Mouse (Mus musculus): ENCODE measurements at regions not wholly inside any gene's neighbourhood (a gene's known extent, or its start where the extent isn't known, plus 50 kb on each side); places are given as distances from the start of the nearest gene placed in this dataset.
A peak's percentile ranks its signal among the peaks of the same experiment; 100 is the strongest.
"Not testable (repeated sequence)": the region's sequence is repeated elsewhere in the genome, so short reads cannot be mapped to it uniquely, and the experiment has no call there.

DNA sequence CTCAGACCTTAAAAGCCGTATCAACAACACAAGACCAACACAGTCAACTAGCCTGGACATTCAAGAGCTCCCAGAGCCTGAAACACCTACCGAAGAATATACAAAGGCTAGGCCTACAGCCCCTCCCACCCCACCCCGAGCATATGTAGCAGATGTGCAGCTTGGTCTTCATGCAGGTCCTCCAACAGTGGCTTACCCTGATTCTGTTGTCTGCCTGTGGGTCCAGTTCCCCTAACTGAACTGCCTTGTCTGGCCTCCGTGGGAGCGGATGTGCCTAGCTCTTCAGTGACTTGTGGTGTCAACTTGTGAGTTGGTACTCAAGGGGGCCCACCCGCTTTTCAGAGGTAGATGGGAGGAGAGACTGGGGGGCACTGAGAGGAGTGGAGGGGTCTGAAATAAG lies 398.6 kb downstream of the Arl4a start:
- no peak for ATAC-seq (replicated peaks; ENCODE audit: poor library complexity, severe bottlenecking)

DNA sequence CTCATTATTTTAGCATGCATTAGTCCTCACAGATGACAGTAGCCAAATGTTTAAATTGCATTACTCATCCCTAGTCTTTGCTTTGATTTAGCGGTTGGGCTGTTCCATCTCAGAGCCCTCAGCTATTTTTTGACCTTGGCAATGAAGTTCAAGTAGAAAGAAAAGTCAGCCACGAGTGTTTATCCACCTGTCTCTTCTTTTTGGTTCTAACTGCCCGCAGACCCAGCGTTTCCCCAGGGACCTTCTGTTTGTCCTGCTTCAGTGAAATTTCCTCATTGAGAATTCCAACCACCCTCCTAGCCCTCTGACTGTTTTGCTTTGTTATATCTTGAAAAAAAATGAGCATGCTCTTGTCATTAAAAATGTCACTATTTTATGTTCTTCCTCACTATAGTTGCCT lies 403.5 kb downstream of the Arl4a start:
- ATAC-seq (replicated peaks; ENCODE audit: poor library complexity, severe bottlenecking): no peak

DNA sequence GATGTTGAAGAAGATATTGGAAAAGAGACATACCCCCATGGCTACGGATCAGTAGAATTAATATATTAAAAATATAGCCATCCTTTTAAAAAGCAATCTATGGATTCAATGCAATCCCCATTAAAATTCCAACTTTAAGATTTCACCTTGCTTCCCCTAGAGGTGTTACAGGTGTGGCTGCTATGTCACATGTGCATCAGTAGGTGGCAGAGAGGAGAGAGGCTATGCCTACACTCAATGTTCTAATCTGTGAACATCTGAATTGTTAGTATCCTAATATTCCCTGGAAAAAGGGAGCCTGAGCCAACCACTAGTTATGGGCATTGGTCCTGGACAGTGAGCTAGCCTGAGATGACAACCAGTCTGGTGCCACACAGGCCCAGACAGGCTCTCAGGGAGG lies 416.6 kb downstream of the Arl4a start:
- ATAC-seq (replicated peaks; ENCODE audit: poor library complexity, severe bottlenecking): no peak

DNA sequence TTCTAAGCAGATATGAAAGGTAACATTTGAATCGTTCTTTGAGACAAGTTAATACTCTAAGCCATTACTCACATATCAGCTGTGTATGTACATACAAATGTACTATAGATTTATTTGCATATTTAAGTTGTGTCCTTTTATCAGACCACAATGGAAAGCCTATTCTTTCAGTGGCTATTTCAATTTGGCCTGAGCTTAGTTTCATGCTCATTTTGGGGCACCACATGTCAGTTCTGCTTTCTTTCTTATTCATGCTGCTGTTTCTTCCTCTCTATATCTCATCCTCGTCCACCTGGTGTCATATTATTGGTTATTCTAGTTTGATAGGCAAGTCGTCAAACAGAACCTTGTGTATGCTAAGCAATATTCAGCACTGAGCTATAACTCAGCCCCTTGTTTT lies 432.5 kb downstream of the Arl4a start:
- no peak for ATAC-seq (replicated peaks; ENCODE audit: poor library complexity, severe bottlenecking)

DNA sequence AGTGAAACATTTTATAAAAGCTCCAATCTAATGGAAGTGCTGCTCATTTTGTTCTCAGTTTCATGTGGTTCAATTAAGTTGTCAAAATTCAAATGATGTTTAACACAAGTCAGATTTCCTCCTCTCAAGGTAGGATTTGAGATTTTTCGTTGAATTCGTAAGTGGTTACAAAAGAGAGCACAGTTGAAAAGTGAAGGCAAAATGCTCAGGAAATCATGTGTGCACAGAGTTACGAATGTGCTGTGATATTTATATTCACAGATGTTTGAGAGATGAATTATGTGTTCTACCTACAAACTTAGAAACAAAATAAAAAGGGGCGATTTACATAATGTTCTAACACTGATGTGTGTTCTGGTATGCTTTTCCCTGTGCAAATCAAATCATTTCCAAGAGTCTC lies 433.1 kb downstream of the Arl4a start:
- no peak for ATAC-seq (replicated peaks; ENCODE audit: poor library complexity, severe bottlenecking)

DNA sequence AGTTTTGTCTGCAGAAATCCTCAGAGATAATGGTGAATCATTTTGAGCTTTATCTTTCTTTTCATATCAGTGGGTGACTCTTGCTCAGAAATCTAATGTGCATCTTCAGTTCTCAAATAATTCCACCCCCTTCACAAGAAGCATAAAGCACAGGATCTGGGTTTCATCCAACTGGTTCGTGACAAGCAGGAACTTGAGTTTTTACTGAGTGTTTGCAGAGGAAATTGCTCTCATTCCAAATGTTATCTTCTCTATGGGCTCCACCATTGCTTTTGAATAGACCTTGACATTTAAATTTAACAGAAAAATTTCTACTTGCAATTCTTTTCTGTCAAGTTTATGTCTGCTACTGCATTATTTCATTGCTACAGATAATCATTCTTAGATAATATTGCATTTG lies 443.1 kb downstream of the Arl4a start:
- no peak for ATAC-seq (replicated peaks; ENCODE audit: poor library complexity, severe bottlenecking)

DNA sequence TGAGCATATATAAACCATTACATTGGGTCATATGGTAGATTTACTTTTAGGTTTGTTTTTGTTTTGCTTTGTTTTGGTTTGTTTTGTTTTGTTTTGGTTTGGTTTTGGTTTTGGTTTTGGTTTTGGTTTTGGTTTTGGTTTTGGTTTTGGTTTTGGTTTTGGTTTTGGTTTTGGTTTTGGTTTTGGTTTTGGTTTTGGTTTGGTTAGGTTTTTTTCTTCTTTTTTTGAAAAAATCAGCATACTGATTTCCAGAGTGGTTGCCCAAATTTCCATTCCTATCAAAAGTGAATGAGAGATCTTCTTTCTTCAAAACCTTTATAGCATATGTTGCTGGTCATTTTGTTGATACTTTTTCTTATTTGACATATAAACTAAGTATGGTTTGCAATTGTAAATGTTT lies 444.0 kb downstream of the Arl4a start:
- not testable (repeated sequence) for ATAC-seq (replicated peaks; ENCODE audit: poor library complexity, severe bottlenecking)

DNA sequence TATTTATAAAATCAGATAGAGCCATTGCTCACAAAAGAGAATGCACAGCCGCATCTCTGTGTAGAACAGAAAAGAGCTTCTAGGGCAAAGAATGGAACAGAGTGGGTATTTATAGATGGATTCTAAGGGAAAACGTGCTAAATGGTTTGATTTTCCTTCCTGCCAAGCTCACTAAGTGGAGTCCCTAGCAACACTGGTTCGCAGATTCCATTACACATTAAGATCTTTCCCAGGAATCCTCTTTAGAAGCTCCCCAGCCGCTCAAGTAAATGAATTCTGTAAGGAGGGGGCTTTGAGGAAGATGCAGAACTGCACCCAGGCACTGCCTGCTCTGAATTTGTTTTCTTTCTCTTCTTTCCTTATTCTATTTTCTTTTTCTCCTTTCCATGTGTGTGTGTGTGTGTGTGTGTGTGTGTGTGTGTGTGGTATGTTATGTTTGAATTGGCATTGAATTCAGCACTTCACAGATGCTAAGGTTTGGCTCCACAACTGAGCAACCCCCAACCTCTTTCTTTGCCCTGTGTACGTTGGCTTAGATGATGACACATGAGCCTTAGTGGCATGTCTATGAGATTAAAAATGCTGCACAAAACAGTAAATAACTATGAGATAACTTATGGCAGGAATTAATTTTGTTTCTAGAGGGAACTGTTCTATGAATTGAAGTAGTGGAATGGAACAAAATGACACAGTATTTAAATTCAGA lies 450.5 kb downstream of the Arl4a start:
- ATAC-seq (replicated peaks; ENCODE audit: poor library complexity, severe bottlenecking): no peak

DNA sequence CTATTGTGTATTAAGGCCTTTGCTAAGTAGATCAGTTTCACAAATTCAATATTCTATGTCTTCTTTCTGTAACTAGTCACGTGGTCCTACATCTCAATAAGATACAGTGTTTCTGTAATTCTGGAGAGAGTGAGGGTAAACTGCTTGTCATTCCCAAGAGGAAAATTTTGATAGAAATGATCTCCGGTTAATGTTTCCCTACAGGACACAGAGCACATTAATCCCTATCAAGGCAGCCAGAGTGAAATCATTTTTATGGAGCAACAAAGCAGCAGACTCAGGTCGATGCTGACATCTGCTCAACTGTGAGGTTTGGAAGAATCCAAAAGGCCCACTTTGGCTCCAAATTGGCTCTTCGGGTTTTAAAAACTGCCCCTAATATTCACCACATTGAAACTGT lies 451.7 kb downstream of the Arl4a start:
- no peak for ATAC-seq (replicated peaks; ENCODE audit: poor library complexity, severe bottlenecking)

DNA sequence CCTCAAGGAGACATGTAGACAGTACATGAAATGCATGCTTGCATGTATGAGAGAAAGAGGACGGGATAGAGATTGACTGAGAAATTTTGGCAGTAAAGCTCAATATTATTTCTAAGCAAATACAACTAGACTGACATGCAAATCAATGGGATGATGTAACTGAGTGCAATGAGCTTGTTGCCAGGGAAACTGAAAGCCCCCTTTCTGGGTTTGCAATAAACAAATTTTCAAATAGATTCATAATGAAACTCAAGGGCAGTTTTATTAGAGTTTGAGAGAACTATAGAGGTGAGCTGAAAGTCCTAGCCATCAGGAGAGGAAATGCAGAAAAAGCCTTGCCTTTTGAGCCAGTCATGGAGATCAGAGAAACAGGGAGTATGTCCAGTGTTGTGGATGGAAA lies 460.2 kb downstream of the Arl4a start:
- no peak for ATAC-seq (replicated peaks; ENCODE audit: poor library complexity, severe bottlenecking)

DNA sequence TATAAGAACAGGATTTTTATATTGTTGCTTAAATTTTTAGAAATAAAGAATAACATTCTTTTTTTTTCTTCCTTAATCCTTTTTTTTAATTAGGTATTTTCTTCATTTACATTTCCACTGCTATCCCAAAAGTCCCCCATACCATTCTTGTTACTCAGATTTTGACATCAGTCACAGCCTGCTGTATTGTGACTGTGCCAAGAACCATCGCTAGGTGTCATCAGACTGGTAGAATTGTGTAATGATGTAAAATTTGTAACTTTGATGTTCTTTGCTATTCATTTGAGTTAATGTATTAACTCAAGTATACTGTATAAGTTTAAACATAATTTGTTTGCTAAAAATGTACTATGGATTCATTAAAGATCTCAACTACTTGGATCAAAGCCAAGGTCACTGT lies 465.0 kb downstream of the Arl4a start:
- no peak for ATAC-seq (replicated peaks; ENCODE audit: poor library complexity, severe bottlenecking)

DNA sequence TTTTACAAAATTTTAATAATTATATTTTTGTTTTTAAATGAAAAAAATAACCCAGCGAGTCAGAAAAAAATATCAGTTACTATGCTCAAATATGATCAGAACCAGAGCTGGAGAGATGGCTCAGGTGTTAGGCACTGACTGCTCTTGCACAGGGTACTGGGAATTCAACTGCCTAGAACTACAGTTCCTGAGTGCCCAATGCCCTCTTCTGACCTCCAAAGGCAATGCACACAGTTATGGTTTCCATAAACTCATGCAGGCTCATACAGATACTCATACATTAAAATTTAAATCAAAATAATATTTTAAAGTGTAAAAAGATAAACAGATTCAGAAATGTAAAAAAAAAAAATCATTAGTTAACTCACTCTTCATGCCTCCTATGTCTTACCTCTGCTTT lies 465.7 kb downstream of the Arl4a start:
- ATAC-seq (replicated peaks; ENCODE audit: poor library complexity, severe bottlenecking): no peak

DNA sequence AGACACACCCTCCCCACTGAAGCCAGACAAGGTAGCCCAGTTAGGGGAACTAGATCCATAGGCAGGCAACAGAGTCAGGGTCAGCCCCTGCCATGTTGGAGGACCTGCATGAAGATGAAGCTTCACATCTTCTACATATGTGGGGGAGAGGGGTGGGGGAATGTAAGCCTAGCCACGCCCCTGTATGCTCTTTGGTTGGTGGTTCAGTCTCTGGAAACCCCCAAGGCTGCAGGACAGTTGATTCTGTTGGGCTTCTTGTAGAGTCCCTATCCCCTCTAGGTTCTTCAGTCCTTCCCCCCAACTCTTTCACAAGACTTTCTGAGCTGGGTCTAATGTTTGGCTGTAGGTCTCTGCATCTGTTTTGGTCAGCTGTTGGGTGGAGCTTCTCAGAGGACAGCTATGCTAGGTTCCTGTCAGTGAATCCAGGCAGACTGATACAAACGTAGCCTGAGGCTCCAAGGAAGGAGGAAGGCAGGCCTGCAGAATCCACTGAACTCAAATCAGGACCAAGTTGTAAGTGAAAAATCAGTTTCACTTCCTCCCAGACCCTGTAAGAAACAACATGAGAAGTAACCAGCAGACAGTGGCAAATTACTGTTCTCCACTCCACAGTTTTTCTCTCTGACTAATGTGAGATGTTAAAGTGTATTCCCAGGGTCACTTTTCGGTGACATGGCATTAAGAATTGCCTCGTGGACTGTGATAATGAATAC lies 476.9 kb downstream of the Arl4a start:
- 0 out of 2 replicates have a peak, but pooled peaks have one; percentile 37 for ATAC-seq (replicated peaks; ENCODE audit: poor library complexity, severe bottlenecking)

DNA sequence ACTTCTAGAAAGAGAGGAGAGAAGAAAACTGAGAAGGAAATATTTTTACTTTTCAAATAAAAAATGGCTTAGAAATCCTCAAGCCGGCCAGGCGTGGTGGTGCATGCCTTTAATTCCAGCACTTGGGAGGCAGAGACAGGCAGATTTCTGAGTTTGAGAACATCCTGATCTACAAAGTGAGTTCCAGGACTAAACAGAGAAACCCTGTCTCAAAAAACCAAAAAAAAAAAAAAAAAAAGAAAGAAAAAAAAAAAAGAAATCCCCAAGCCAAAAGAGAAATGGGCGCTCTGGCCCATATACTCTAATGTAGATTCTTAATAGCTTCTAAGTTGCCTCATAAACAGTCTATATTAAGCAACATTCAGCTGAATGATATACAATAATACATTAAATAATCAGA lies 479.3 kb downstream of the Arl4a start:
- no peak for ATAC-seq (replicated peaks; ENCODE audit: poor library complexity, severe bottlenecking)

DNA sequence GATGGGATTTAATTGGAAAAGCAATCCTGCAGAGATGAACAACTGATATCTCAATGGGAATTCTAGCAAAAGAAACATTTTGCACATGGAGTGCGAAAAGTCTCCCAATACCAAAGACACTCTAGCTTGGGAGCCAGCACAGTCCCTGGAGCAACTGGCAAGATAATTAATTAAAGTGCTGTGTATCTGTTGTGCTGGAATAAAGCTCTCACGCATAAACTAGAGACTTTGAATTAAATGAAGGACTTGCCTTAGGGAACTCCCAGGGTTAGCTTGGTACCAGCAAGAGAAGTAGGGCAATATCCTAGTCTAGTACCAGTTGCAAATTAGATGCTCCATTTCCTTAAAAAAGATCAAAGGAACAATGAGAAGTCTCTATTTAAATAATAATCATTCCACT lies 501.5 kb downstream of the Arl4a start:
- no peak for ATAC-seq (replicated peaks; ENCODE audit: poor library complexity, severe bottlenecking)

DNA sequence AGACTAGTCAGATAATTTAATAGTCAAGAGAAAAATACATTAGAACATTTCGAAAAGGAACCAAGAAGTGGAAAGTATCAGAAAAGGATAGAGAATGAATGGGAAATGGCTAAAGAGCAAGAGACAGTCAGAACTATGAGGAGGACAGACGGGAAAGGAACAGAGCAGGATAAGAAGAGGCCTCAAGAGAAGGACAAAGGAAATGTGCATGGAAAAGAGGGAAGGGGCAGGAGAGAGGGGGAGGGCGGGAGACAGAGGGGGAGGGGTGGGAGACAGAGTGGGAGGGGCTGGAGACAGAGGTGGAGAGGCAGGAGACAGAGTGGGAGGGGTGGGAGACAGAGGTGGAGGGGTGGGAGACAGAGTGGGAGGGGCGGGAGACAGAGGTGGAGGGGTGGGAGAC lies 509.7 kb downstream of the Arl4a start:
- no peak for ATAC-seq (replicated peaks; ENCODE audit: poor library complexity, severe bottlenecking)

DNA sequence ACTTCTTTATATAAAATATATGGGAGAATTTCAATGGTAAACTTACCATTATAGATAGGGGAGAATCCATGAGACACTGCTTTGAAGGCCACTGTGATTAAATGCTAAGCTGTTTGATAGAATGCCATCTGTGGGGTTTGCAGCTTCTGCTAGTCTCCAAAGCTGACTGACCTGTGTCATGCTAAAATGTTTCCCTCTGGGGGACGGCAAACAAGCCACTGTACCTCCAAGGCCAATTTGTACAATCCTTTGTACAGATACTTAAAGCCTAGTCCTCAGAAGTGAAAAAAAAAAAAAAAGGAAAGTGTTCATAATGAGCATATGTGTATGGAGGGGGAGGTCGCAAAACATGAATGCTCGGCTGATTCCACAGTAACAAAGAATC lies 510.6 kb downstream of the Arl4a start:
- no peak for ATAC-seq (replicated peaks; ENCODE audit: poor library complexity, severe bottlenecking)

DNA sequence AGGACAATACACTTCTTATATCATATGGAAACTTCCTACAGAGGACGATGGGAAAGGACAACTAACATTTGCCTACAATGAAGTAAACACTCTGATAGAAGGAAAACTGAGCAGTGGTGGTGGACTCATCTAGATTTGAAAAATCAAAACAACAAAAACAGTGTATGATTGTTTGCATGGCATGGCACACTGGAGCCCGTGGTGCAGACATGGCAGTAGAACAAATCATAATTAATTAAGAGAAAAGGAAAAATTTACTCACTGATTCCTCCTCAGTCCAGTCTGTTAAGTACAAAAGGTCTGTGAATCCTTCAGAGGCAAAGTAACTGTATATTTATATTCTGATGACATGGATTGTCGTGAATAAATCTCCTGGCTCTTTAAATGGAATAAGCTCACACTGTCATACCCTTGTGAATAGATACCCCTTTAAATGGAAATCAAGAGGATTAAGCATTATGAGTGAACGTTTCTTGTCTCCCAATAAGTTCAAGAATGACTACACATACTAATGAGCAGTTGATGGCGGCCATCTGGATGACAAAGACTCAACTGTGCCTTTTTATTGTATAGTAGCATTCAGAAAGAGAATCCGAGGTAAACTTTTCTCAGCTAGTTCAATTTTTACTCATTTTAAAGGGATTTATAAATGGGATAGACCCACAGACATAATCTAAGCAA lies 511.1 kb downstream of the Arl4a start:
- no peak for ATAC-seq (replicated peaks; ENCODE audit: poor library complexity, severe bottlenecking)

DNA sequence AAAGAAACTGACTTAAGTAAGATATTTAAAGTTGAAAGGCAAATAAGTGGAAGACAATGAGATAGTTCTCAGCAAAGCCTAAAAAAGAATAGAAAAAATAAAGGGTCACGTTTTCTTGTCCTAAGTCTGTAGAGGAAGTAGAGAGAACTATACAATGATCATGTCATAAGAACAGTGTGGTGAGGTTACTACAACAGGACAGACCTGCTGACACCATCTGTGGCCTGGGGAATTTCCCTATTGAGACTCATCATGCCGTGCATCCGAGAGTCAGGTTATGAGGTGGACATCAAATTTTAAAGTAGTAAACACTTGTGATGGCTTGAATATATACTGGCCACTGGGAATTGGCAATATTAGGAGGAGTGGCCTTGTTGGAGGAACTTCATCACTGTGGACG lies 522.1 kb downstream of the Arl4a start:
- ATAC-seq (replicated peaks; ENCODE audit: poor library complexity, severe bottlenecking): no peak

DNA sequence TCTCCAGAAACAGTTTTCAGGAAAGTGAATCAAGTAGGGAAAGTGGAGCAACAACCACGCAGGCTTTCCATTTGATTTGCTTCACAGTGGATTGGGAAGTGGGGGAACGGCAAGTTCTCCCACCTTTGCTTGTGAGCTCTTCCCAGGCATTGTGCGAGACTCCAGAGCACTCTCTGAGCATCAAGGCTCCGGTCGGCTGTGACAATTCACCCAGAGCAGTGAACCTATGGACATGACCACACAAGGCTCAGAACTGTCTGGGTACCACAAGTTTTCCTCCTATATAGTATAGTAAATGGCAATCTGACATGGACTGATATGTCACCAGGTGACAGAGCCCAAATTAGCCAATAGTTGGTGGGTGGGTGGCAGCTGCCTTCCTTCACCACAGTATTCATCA lies 527.0 kb downstream of the Arl4a start:
- no peak for ATAC-seq (replicated peaks; ENCODE audit: poor library complexity, severe bottlenecking)

DNA sequence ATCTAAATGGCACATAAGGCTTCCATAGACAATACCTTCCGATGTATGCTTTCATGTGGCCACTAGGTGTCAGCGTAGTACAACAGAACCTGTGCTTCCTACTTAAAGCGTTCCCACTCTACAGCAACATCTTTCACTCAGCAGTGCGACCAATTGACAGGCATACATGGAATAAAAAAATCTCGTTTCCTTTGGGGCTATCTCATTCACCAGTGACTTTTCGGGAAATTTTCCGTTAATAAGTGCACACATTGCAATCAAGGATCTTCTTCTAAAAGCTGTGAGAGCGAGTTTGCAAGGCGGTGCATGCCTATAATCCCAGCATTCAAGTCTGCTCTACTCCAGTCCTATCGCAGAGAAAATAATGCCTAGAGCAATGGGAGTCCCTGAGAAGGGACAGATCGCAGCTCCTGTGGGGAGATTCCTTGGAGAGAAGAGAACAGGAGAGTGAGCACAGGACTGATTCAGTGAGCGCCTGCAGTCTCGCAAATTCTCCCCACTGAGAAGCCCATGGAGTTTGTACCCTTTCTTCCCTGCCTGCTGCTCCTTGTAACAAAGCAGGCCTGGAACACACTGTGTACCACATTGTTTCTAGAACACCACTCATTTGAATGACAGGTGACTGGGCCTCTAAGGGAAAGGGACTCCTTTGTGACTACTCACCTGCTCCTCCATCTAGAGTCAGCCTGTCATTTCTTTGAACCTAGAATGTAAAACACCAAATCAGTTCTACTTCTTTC lies 527.6 kb downstream of the Arl4a start:
- peak; percentile 98 for ATAC-seq (replicated peaks; ENCODE audit: poor library complexity, severe bottlenecking)
